Mouse (Mus musculus) lung, embryonic 15.5 days (tissue): ENCODE results near the gene Smarcal1. TPM values are rescaled to one million over a fixed set of nuclear protein-coding genes. Genes with fewer than 3 reads are reported as not detected.

Experiments used
- ATAC-seq: fragments of 200-750 bp; cut with Nextera tagmentation; 2 replicates; pipeline ENCODE4 v1.8.0; 2017; ENCODE audit warnings: moderate number of reproducible peaks, borderline replicate concordance; ENCODE audit not compliant: low FRiP score, low TSS enrichment; ENCODE audit errors: extremely low read depth
- H3K27ac ChIP-seq: fragments of 300-500 bp; sonication (generic); 2 replicates; pipeline ENCODE4 v1.5.1; 2015; ENCODE audit warnings: moderate library complexity, mild to moderate bottlenecking, inconsistent platforms
- H3K27me3 ChIP-seq: fragments of 300-500 bp; sonication (generic); 2 replicates; pipeline ENCODE4 v1.6.1; 2015; ENCODE audit warnings: inconsistent platforms
- H3K36me3 ChIP-seq: fragments of 300-500 bp; sonication (generic); 2 replicates; pipeline ENCODE4 v1.6.1; 2015; ENCODE audit warnings: inconsistent platforms
- H3K4me1 ChIP-seq: fragments of 300-500 bp; sonication (generic); 2 replicates; pipeline ENCODE4 v1.6.1; 2015; ENCODE audit warnings: inconsistent platforms
- H3K4me2 ChIP-seq: fragments of 300-500 bp; sonication (generic); 2 replicates; pipeline ENCODE4 v1.6.1; 2015; ENCODE audit warnings: inconsistent platforms, mild to moderate bottlenecking, moderate library complexity
- H3K4me3 ChIP-seq: fragments of 300-500 bp; sonication (generic); 2 replicates; pipeline ENCODE4 v1.5.1; 2015; ENCODE audit warnings: mild to moderate bottlenecking, inconsistent platforms
- H3K9ac ChIP-seq: fragments of 300-500 bp; sonication (generic); 2 replicates; pipeline ENCODE4 v1.6.1; 2015; ENCODE audit warnings: inconsistent platforms
- H3K9me3 ChIP-seq: fragments of 300-500 bp; sonication (generic); 2 replicates; pipeline ENCODE4 v1.6.1; 2016; ENCODE audit warnings: inconsistent platforms
- WGBS: fragments of 180-500 bp; shearing (Covaris S2); methylation state at CpG from one replicate; pipeline ENCODE4 v1.1.7; 2015; 5-methylcytosine and 5-hydroxymethylcytosine counted together
- polyA plus RNA-seq: library from polyadenylated mRNA; unstranded; fragments of >200 nt; fragmentation: Nextera tagmentation; extraction: Ambion mirVana; gene quantifications from 2 replicates; pipeline ENCODE4 v1.2.1, GENCODE M21; 2015

The Smarcal1 gene
- polyA plus RNA-seq, 1 experiment from 2014 or later: 26.7 TPM

DNA sequence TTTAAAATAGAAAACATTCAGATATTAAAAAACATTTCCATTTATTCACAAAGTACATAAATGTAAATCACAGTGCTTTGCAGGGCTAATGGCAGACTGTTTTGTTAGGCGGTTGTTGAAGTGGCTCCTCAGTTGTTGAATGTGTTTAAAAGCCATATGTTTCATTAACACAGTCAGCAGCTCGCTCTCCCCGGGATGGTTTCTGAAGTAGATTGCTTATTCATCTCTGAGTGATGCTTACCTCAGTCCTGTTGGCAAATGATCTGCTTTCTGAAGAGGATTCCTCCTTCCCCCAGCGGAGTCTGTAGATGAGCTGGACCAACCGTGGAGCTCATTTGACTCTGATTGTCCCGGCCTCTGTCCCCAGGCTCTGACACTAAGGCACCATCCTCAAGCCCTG lies 29.1 kb downstream of the Smarcal1 start:
- no peaks in the 10 kb centered on the region for H3K27me3 ChIP-seq
- no peak overlapping the region for H3K27ac ChIP-seq
- no peak for ATAC-seq
- H3K4me1 ChIP-seq: no peaks in the 10 kb centered on the region
- H3K4me2 ChIP-seq: no peak overlapping the region
- no peak overlapping the region for H3K4me3 ChIP-seq
- peaks cover 55% of the 10 kb centered on the region for H3K36me3 ChIP-seq
- H3K9ac ChIP-seq: no peak overlapping the region
- H3K9me3 ChIP-seq: no peaks in the 10 kb centered on the region
- 86% methylated on average over 6 of the region's 6 CpGs for WGBS

DNA sequence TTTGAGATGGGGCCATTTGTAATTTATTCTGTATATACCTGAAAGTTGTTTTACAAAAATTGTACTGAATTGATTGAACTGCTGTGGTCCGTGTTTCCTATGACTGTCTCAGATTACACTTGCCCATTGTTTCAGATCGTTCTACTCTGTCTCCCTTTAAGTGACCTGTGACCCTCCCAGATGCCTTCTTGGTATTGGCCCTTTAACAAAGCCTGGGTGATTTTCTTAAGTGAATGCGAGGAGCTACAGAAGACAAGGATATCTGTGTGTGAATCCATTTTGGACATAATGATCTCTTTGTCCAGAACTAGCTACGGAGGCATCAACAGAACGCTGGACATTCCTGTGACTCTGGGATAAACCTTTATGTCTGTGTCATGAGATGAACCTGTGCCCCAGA lies 52.2 kb downstream of the Smarcal1 start:
- Histone ChIP-seq H3K4me1 (no peaks in the 10 kb centered on the region), H3K9ac (no peak overlapping the region), H3K4me2 (no peak overlapping the region), H3K27me3 (no peaks in the 10 kb centered on the region), H3K4me3 (no peak overlapping the region), H3K36me3 (peaks cover 24% of the 10 kb centered on the region), H3K9me3 (no peaks in the 10 kb centered on the region), H3K27ac (no peak overlapping the region)
- WGBS: 51% methylated on average over 5 of the region's 5 CpGs
- no peak for ATAC-seq

DNA sequence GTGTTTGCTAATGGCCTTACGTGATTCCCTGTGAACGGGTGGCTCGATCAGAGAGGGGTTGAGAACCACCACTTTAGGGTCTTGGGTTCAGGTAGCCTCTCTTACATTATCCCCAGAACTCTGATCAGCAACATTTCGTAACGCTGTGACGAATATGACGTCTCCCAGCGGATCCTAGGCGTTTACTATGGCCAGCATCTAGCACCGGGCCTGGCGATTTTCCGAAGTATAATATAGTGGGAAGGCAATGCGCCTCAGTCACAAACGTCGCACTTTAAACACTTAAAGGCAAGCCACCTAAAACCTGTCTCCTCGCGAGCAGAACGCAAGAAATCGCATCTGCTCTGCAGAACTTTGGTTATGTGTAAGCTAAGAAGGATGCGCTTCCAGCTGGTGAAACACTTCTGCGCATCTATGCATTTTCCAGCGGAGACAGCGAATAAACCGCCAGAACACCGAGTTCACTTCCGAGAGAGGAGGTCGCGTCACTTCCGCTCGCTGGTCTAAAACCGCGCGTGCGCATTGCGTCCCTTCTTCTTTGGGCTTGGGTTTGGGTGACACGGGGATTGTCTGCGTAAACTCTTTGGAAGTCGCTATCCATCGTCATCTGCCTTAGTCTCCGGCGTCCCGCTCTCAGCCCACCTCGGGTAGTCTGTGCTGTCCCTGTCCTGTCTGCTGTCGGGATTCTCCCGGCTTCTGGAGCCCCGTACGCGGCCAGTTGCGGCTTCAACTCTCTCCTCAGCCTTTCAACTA lies 57.8 kb downstream of the Smarcal1 start:
- H3K9me3 ChIP-seq: no peaks in the 10 kb centered on the region
- peak overlapping the region; percentile 63 for H3K4me2 ChIP-seq
- no peak overlapping the region for H3K27ac ChIP-seq
- H3K27me3 ChIP-seq: no peaks in the 10 kb centered on the region
- H3K4me3 ChIP-seq: peak overlapping the region; percentile 29
- ATAC-seq: no peak; the same call in 1 of the 2 replicates
- no peaks in the 10 kb centered on the region for H3K36me3 ChIP-seq
- H3K9ac ChIP-seq: no peak overlapping the region; the same call in 1 of the 2 replicates
- 35% methylated on average over 49 of the region's 49 CpGs for WGBS
- no peaks in the 10 kb centered on the region for H3K4me1 ChIP-seq

DNA sequence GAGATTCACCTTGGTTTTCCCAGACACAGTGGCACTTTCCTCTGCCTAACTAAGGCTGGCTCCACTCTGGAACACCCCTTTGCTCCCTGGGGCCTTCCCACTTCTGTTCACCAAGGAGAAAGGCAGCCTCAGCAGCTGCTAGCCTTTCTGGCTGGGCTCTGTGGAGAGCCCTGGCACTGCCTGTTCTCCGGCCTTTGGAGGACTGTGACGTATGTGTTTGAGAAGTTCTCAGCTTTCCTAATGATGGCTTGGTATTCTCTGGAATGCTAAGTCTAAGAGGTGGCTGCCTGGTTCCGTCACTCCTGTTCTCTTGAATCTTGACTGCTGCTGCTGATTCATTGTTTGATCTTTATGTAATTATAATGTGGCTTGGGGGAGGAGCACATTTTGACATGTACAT lies 90.0 kb downstream of the Smarcal1 start:
- Histone ChIP-seq H3K36me3 (no peaks in the 10 kb centered on the region), H3K4me1 (no peaks in the 10 kb centered on the region), H3K9ac (no peak overlapping the region), H3K9me3 (no peaks in the 10 kb centered on the region), H3K4me2 (no peak overlapping the region), H3K4me3 (no peak overlapping the region), H3K27me3 (no peaks in the 10 kb centered on the region), H3K27ac (peak overlapping the region; percentile 53)
- peak; percentile 85 for ATAC-seq
- 22% methylated on average over 3 of the region's 3 CpGs for WGBS

Other genes starting within 250 kb of the Smarcal1 start
- gene March4, start 46.3 kb upstream of the Smarcal1 start, polyA plus RNA-seq: 0.05 and 0.06 TPM in 2 replicates
- not detected in 2 replicates for gene Ankar, start 117.3 kb downstream of the Smarcal1 start, polyA plus RNA-seq
- gene Rpl37a, start 128.0 kb downstream of the Smarcal1 start, polyA plus RNA-seq: 1,583 and 1,678 TPM in 2 replicates
- 344 and 357 TPM in 2 replicates for gene Igfbp2, start 241.3 kb downstream of the Smarcal1 start, polyA plus RNA-seq